Mouse (Mus musculus) spleen, postnatal 4 days (tissue): ENCODE measurements around the gene B4galt7.
"Not testable (repeated sequence)": the region's sequence is repeated elsewhere in the genome, so short reads cannot be mapped to it uniquely, and the experiment has no call there.

Experiments
- DNase-seq, 2 experiments: peaks; one replicate each; pipeline ENCODE4 v3.0.0; 2022; ENCODE audit warnings: low spot score in 2 of 2

The B4galt7 gene

DNA sequence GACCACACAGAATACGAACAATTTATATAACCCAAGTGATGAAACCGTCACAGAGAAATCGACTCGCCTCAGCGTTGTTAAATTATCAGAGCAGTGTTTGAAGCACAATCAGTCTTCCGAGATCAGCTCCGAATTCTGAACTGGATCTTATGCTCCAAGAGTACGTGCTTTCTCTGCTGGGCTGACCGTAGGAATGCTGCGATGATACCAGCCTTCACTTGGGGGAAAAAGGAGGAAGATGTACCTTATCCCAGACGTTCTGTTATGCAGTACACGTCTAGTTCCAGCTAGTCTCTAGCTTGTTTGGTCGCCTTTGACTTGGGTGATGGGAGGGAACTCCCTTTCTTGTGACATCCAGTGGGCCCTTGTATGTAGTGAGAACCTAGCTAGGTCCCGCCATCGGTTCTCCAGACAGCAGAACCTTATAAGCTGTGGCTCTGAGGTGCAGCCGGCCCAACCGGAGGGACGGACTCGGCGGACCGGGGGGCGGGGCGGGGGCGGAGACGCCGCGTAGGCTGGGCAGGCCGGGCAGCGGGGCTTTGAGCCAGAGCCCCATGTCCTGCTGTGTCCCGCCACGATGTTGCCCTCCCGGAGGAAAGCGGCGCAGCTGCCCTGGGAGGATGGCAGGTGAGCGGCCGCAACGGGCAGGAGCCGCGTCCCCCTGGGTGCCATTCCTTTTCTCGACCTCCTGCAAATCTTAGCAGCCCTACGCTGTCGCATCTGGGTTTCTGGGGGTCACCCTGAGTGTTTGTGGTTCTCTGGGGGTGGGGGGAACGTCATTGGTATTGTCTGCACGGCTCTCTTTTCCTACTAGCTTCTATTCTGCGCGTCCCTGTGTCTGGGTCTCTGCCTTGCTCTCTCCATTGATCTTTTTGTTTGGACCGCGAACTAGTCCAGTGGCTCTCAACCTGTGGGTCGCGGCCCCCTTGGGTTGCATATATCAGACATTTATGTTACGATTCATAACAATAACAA, at the start of gene B4galt7:
Gene B4galt7 (plus strand): TSS at position 331 of the 975 bp plus-strand sequence.
- DNase-seq: peak; percentile 88 to 94

DNA sequence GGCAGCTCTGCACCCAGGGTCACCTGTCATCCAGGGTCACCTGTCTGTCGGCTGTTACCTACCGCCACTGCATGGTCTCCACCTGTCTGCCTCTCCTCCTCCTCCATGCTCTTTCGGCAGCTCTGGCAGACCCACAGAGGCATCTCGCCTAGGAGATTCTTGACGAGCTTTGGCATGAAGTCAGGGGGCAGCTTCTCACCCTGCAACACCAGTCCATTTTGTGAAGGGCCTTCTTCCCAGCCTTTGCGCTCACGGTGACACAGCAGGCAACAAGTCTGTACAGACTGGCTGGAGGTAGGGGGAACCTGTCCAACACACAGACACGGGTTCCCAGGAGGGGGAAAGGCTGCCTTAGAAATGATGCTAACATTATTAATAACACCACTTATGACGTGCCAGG, 43.8 kb upstream of the B4galt7 start:
- no peak for DNase-seq

DNA sequence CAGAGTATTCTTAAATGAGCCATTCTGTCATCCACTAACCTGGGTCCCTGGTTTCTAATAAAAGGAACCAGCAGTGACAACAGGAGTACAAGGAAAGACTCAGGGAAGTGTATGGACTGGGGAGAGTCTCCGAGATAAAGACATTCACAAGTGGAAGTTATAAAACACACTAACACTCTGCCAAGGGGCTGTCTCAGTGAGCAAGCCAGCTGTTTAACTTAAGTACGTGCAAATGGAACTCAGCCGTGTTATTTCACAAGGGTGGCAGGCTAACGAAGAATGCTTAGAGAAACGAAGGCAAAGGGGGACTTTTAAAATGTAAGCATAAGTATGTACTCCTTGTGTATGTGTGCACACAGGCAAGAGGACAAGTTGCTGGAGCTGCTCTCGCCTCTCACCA, 42.2 kb upstream of the B4galt7 start:
- DNase-seq: no peak

- no peak for DNase-seq
Measured at GRCm38 (mm10) chr13:55563266-55563879, 36.3 kb upstream of the B4galt7 start.

- DNase-seq: no peak
Measured at GRCm38 (mm10) chr13:55567001-55567400, 32.7 kb upstream of the B4galt7 start.

GRCm38 (mm10) chr13:55567949-55568348, 31.7 kb upstream of the B4galt7 start:
- no peak for DNase-seq

DNA sequence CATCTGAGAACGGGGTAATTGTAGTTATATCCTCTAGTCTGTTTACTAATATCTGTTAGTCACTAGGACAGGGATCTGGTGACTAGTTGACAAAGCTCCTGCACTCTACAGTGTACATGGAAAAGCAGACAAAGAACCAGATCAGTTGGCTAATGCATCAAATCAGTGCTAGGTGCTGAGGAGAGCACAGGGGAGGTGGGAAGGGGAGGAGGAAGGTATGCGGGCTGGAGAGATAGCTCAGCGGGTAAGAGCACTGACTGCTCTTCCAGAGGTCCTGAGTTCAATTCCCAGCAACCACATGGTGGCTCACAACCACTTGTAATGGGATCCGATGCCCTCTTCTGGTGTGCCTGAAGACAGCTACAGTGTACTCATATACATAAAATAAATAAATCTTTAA, 31.2 kb upstream of the B4galt7 start:
- not testable (repeated sequence) for DNase-seq

DNA sequence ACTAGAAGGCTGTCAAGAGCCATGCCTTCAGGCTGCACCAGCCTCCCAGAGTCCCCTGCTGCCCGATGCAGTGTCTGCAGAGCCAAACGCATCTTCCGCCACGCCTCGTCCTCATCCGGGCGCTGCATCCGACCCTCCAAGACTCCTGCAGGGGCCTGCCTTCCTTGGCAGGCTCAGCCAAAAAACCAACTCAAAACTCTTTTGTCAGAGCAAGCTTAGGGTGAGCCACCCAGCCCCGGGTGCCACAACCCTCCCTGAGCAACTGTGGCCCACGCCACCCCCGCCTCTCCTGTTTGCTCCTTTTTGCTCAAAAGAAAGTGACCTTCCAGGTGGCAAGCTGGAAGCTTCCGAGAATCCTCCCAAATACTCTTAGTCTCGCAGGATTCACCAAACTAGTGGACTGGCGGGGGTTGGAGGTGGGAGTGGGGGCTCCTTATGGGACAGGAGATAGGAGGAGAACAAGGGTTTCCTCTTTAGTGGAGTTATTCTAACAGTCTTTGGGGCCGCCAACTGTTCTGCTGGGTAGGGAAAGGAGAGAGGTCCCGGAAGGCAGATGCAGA, 29.9 kb upstream of the B4galt7 start:
- peak in 1 of 2 experiments; percentile 66 for DNase-seq

- peak; percentile 32 to 76 for DNase-seq
Measured at GRCm38 (mm10) chr13:55570286-55570973, 29.3 kb upstream of the B4galt7 start.

DNA sequence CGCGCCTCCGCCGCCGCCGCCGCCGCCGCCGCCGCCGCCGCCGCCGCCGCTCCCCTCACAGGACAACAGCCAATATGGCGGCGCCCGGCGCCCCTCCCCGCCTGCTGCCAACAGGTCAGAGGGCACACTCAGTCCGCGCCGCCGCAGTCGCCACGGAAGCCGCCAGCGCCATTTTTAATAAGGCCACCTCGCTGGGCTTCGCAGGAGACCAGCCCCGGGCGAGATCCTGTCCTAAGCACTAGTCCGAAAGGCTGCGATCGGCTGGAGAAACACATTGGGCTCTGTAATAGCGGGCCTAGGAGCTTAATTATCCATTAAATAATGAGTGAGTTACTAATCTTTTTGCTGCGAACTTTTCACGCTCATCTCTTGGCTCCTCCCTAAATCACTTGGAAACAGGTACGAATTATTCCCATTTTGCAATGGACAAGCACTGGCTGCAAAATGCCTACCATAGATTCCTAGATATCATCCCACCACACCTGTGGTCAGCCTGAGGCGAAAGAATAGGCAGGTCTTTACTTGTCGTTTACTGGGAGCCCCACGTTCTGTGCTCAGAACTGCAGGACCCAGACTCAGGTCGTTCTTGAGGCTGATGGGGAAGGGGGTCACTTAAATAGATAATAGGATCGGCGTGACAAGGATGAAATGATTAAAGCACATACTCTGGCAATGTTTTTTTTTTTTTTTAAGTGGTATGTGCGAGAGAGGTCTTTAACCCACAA, 28.5 kb upstream of the B4galt7 start, which contains the start of gene Fam193b:
Gene Fam193b (minus strand): TSS at position 94 of the 725 bp plus-strand sequence.
- peak; percentile 96 to 99 for DNase-seq

DNA sequence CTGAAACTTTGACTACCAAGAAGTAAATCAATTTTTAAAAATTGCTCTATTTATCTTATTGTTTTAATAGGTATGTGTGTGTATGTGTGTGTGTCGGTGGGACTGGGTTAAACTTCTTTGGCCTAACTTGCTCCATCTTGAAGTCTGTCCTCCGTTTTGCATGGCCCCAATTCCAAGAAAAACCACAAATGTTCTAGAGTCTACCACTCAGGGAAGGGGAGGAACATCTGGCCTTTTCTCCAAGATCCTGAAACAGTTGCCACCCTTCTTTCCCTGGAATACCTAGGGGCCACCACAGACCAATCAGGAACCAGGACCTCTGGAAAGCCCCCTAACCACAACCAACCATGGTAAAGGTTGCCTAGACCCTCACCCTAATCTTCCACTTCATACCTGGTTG, 27.7 kb upstream of the B4galt7 start:
- no peak for DNase-seq

DNA sequence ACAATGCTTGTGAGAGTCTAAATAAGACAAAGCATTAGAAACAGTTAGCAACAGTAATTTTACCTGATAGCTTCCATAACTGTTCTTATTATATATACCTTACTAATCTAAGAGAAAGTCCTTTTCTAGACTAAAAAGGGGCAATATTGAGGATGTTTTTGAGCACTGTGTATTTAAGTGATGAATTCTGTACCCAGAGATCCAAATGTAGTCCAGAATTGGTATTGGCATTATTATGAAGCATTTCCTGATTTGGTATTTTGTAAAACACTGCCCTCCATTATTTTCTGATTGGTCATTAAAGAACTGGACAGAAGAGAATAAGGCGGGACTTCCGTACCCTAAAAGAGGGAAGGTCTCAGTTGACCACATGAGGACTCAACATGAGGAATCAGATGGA, 26.3 kb upstream of the B4galt7 start, which contains the start of gene Tmed9:
Gene Tmed9 (plus strand): TSS at position 301 of the 400 bp plus-strand sequence.
- no peak for DNase-seq

DNA sequence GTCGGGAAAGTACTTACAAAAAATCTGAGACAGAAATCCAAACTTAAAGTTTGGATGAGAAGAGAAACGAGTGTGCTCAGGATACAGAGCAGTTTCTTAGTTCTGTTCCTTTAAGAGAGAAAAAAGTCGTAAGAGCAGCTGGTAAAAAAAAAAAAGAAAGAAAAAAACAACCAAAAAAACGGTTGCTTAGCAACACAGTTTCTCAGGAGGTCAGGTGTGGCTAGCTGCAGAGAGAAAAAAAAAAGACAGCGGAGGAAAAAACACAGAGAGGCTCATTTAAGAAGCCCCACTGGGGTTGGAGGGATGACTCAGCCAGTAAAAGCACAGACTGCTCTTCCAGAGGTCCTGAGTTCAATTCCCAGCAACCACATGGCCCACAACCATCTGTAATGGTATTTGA, 25.4 kb upstream of the B4galt7 start:
- DNase-seq: no peak

GRCm38 (mm10) chr13:55575932-55576331, 23.8 kb upstream of the B4galt7 start:
- DNase-seq: no peak

GRCm38 (mm10) chr13:55576872-55577271, 22.8 kb upstream of the B4galt7 start:
- DNase-seq: not testable (repeated sequence)

DNA sequence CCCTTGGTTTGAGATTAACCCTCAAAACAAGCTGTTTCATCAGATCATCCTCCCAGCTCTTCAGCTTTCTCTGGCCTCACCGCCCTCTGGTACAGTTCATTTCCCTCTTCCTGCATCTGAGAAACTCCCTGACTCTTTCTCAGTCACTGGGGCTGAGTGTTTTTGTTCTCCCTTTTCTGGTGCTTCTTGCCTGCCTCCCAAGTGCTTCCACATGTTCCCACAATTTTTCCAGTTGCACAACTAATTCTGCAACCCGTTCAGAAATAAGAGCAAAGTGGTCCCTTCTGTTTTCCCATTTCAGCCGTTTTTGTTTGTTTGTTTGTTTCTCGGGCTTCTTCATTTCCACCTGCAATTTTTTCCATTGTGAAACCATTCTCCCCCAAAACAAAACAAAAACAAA, 21.6 kb upstream of the B4galt7 start:
- DNase-seq: no peak

DNA sequence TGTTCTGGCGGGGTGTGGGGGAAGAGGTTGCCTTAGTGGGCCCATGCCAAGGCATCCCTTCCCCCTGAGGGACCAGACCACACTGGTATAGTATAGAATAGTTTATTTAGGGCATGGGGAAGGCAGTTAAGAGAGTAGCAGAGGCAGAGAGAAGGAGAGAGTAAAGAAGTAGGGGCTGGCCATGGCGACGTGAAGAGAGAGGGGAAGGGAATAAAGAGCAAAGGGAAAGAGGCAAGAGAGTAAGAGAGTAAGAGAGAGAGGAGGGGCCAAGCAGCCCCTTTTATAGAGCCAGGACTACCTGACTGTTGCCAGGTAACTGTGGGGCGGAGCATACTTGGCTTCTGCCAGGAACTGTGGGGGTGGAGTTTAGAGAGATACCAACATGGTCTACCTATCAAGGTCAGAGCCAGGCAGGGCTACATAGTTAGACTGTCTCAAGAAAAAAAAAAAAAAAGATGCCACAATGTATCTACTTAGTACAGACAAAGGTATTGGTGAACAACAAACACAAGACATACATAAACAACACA, 7.7 kb upstream of the B4galt7 start:
- DNase-seq: no peak

DNA sequence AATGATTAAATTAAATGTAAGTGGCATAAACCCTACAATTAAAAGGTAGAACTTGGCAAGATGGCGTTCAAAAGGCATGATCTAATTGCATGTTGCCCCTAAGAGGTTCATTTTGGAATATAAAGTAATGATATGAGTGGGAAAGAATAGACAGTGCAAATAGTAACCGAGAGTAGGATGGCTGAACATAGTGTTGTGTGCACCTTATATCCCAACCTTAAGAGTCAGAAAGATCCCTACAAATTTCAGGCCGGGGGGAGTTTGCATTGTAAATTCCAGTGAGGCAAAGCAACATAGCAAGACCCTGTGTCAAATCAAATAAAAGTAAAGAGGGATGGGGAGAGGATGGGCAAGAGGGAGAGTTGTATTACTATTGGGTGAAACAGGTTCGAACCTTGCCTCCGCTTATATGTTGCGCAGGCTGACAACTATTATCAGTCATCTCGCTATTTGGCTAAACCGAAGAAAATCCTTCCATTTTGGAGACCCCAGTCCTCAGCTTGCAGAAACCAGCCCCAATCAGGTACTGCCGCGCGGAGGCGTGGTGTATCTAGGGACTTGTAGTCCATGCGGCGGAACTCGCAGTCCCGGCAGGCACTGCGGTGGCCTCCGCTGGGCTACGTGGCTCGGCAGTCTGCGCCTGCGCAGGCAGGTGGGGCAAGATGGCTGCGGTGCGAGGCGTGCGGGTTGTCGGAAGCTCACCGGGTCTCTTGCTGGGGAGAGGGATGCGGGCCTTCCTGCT, 7.0 kb upstream of the B4galt7 start:
- DNase-seq: peak; percentile 95 to 98

DNA sequence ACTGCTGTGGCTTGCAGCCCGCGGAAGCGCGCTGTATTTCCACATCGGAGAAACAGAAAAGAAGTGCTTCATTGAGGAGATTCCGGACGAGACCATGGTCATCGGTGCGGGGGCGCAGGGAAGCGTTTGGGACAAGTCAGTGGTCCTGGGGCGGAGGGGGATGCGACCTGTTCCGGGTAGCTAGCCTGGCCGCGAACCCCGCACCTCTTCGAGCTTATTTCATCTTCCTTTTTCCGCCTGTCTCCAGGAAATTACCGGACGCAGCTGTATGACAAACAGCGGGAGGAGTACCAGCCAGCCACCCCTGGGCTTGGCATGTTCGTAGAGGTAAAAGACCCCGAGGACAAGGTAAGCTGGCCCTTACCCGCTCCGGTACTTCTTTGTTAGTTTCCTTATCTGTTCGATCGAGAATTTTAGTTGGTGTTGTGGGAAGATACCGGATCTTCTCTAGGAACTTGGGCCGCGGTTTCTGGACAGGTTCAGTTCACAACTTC, 6.4 kb upstream of the B4galt7 start:
- DNase-seq: no peak

GRCm38 (mm10) chr13:55595375-55595774, 4.3 kb upstream of the B4galt7 start:
- DNase-seq: no peak
